Mouse (Mus musculus) forebrain, embryonic 11.5 days (tissue): ENCODE measurements around the gene Mkrn1. TPM values are rescaled to one million over a fixed set of nuclear protein-coding genes. Genes with fewer than 3 reads are reported as not detected.
"Not testable (repeated sequence)": the region's sequence is repeated elsewhere in the genome, so short reads cannot be mapped to it uniquely, and the experiment has no call there.

Experiments used
- ATAC-seq: fragments of 200-750 bp; cut with Nextera tagmentation; replicated peaks from 2 replicates; pipeline ENCODE4 v1.8.0; 2017; ENCODE audit warnings: moderate TSS enrichment; ENCODE audit not compliant: low FRiP score
- DNase-seq: peaks from one replicate; pipeline ENCODE4 v3.0.0-alpha.2; 2017; ENCODE audit warnings: low spot score
- H3K27ac ChIP-seq: fragments of 300-500 bp; sonication (generic); 2 replicates; pipeline ENCODE4 v1.5.1; 2014; ENCODE audit warnings: low read depth, low read length
- H3K27me3 ChIP-seq: fragments of 300-500 bp; sonication (generic); 2 replicates; pipeline ENCODE4 v1.6.1; 2014; ENCODE audit warnings: mild to moderate bottlenecking, low read length, mixed read lengths; ENCODE audit not compliant: control insufficient read depth, insufficient read depth
- H3K36me3 ChIP-seq: fragments of 300-500 bp; sonication (generic); 2 replicates; pipeline ENCODE4 v1.6.1; 2014; ENCODE audit warnings: mild to moderate bottlenecking, low read length, moderate library complexity, mixed read lengths; ENCODE audit not compliant: control insufficient read depth, insufficient read depth
- H3K4me1 ChIP-seq: fragments of 300-500 bp; sonication (generic); replicated peaks from 2 replicates; pipeline ENCODE4 v1.6.1; 2014; ENCODE audit warnings: low read length, mixed read lengths; ENCODE audit not compliant: control insufficient read depth, insufficient read depth
- H3K4me2 ChIP-seq: fragments of 300-500 bp; sonication (generic); 2 replicates; pipeline ENCODE4 v1.6.1; 2014; ENCODE audit warnings: low read depth, mild to moderate bottlenecking, low read length, moderate library complexity, mixed read lengths; ENCODE audit not compliant: severe bottlenecking
- H3K4me3 ChIP-seq: fragments of 300-500 bp; sonication (generic); 2 replicates; pipeline ENCODE4 v1.5.1; 2014; ENCODE audit warnings: low read depth, low read length
- H3K9ac ChIP-seq: fragments of 300-500 bp; sonication (generic); 2 replicates; pipeline ENCODE4 v1.6.1; 2014; ENCODE audit warnings: low read length
- H3K9me3 ChIP-seq: fragments of 300-500 bp; sonication (generic); 2 replicates; pipeline ENCODE4 v1.6.1; 2016; ENCODE audit warnings: low read length, mixed read lengths; ENCODE audit not compliant: control insufficient read depth
- WGBS: fragments of 180-500 bp; shearing (Covaris S2); extraction: QIAGEN DNeasy Blood & Tissue Kit; methylation state at CpG from one replicate; pipeline ENCODE4 v1.1.7; 2014; 5-methylcytosine and 5-hydroxymethylcytosine counted together
- polyA plus RNA-seq: library from polyadenylated mRNA; unstranded; fragments of >200 nt; fragmentation: Nextera tagmentation; extraction: Ambion mirVana; gene quantifications from 2 replicates; pipeline ENCODE4 v1.2.1, GENCODE M21; 2014

The Mkrn1 gene
- polyA plus RNA-seq, 1 experiment from 2014 or later, result 91.9 TPM

- no peak overlapping the region for H3K27ac ChIP-seq
- H3K9me3 ChIP-seq, result no peaks in the 10 kb centered on the region
- H3K9ac ChIP-seq, result no peak overlapping the region
- 88% methylated on average over 3 of the region's 3 CpGs for WGBS
- H3K4me2 ChIP-seq, result no peak overlapping the region
- H3K36me3 ChIP-seq, result no peaks in the 10 kb centered on the region; the same call in 1 of the 2 replicates
- no peaks in the 10 kb centered on the region for H3K27me3 ChIP-seq
- no peaks in the 10 kb centered on the region for H3K4me1 ChIP-seq
- ATAC-seq (no peak), DNase-seq (no peak)
- H3K4me3 ChIP-seq, result no peak overlapping the region
Observed at GRCm38 (mm10) chr6:39369631-39370030, 50.6 kb downstream of the Mkrn1 start.

DNA sequence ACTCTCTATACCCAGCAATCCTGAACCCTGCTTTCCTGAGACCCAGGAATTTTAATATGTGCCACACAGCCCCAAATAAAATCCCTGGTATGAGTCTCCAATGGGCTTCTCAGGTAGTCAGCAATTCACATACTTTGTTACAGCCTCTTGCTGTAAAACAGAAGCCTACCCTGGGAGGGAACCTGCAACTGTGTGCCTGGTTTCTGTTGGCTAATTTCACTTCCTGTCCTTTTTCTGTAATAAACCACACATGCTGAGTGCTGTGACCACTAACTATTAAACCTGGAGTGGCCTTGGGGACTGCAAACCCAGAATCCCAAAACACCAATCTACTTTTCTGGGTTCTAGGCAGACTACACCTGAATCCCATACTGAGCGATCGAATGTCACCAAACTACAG lies 57.6 kb downstream of the Mkrn1 start:
- no peak overlapping the region for H3K4me3 ChIP-seq
- DNase-seq (no peak), ATAC-seq (no peak)
- no peaks in the 10 kb centered on the region for H3K4me1 ChIP-seq
- H3K9me3 ChIP-seq, result no peaks in the 10 kb centered on the region
- H3K27ac ChIP-seq, result no peak overlapping the region
- 95% methylated on average over 2 of the region's 2 CpGs for WGBS
- H3K9ac ChIP-seq, result no peak overlapping the region
- H3K36me3 ChIP-seq, result peaks cover 3% of the 10 kb centered on the region; the same call in 1 of the 2 replicates
- H3K27me3 ChIP-seq, result no peaks in the 10 kb centered on the region
- H3K4me2 ChIP-seq, result no peak overlapping the region

- H3K36me3 ChIP-seq, ATAC-seq: not testable (repeated sequence)
- WGBS, result 98% methylated on average over 9 of the region's 9 CpGs
Observed at GRCm38 (mm10) chr6:39359207-39359606, 61.1 kb downstream of the Mkrn1 start.

DNA sequence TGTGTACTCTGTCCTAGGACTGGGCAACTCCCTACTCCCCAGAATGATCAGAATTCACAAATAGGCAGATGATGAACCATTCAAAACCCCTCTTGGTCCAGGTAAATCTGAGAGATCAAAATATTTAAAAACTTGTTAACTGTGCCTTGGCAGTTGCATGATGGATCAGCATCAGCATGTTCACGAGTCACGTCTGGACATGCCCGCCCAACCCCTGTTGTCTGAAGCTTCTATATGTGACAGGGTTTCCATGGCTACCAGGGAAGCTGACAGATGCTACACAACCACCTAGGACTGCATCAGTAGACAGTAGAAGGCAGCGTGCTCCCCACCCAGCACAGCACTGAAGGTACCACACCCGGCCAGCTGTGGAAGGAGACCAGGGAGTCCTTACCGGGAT lies 71.3 kb downstream of the Mkrn1 start:
- H3K4me1 ChIP-seq, result peaks cover 24% of the 10 kb centered on the region; the same call in 1 of the 2 replicates
- DNase-seq, result no peak

More at GRCm38 (mm10) chr6:39359207-39359606, 61.1 kb downstream of the Mkrn1 start:
- not testable (repeated sequence) for H3K27me3 ChIP-seq, H3K4me1 ChIP-seq, H3K4me3 ChIP-seq, H3K9ac ChIP-seq, H3K9me3 ChIP-seq, H3K4me2 ChIP-seq, H3K27ac ChIP-seq
- peak; percentile 29 for DNase-seq

DNA sequence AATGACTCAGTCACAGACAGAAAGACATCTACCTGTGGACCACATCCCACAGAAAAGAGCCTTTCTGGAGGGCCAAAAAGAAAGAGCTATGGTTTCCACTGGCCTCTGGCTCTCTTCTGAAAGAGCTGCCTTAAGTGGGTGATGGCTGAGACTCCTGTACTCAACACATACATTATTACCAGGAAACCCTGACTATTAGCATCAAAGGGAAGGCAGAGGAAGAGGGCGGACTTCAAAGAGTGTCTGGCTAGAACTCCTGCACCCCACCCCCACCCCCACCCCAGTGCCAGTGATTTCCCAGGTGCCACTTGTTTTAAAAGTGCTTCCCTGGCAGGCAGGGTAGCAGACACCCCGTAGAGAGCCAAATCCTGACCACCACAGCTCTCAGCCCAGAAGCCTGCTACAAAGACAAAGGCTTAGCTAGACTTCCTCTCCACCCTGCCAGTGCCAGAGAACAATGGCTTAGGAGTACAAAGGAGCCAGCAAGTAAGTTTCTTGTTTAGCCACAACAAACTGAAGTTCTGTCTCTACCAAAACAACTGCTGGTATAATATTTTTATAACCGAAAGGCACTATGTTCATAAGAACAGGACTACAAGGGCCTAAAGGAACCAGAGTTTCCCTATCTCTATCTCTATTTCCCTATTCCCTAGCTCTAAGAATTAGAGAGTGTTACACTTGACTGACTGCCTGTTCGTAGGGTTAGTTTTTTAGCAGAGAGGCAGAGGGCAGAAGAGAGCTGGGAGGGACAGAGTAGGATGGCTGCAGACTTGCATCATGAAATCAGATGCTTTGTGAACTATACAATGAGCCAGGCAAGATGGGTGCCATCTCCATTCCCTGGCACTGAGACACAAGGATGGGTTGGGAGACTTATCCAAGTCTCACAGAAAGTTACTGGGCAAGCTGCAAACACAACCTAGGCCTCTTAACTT lies 72.1 kb downstream of the Mkrn1 start:
- Histone ChIP-seq H3K9me3 (no peaks in the 10 kb centered on the region), H3K4me1 (peaks cover 24% of the 10 kb centered on the region; the same call in 1 of the 2 replicates), H3K4me3 (no peak overlapping the region), H3K27me3 (no peaks in the 10 kb centered on the region), H3K36me3 (no peaks in the 10 kb centered on the region; the same call in 1 of the 2 replicates), H3K27ac (peak overlapping the region; percentile 37), H3K9ac (peak overlapping the region; percentile 32; the same call in 1 of the 2 replicates), H3K4me2 (no peak overlapping the region)
- ATAC-seq (peak; percentile 28; the same call in 1 of the 2 replicates), DNase-seq (no peak)
- WGBS, result 19% methylated on average over 4 of the region's 4 CpGs

More for the DNA sequence above, 71.3 kb downstream of the Mkrn1 start:
- no peak for ATAC-seq
- peak overlapping the region; percentile 17; the same call in 1 of the 2 replicates for H3K9ac ChIP-seq
- no peaks in the 10 kb centered on the region for H3K9me3 ChIP-seq
- H3K36me3 ChIP-seq, result no peaks in the 10 kb centered on the region; the same call in 1 of the 2 replicates
- H3K4me2 ChIP-seq, result no peak overlapping the region
- 85% methylated on average over 6 of the region's 6 CpGs for WGBS
- no peaks in the 10 kb centered on the region for H3K27me3 ChIP-seq
- H3K4me3 ChIP-seq, result no peak overlapping the region
- peak overlapping the region; percentile 37; the same call in 1 of the 2 replicates for H3K27ac ChIP-seq

Other genes starting within 250 kb of the Mkrn1 start
- gene Kdm7a, start 213.7 kb downstream of the Mkrn1 start, polyA plus RNA-seq, result 14.4 and 16.3 TPM in 2 replicates
- gene Slc37a3, start 42.8 kb downstream of the Mkrn1 start, polyA plus RNA-seq, result 36.7 and 39.4 TPM in 2 replicates
- 0.28 and 0.55 TPM in 2 replicates for gene Rab19, start 39.3 kb downstream of the Mkrn1 start, polyA plus RNA-seq
- gene Dennd2a, start 137.4 kb upstream of the Mkrn1 start, polyA plus RNA-seq, result 42.0 and 42.5 TPM in 2 replicates
- 23.2 and 26.6 TPM in 2 replicates for gene Adck2, start 153.4 kb upstream of the Mkrn1 start, polyA plus RNA-seq
- gene Gm42420, start 165.3 kb upstream of the Mkrn1 start, polyA plus RNA-seq, result 4.7 TPM in 1 of 2 replicates, not detected in the other
- 217 and 222 TPM in 2 replicates for gene Ndufb2, start 172.1 kb upstream of the Mkrn1 start, polyA plus RNA-seq